Mouse (Mus musculus) frontal cortex, adult 2 months (tissue): ENCODE results near the gene Nfil3. TPM values are rescaled to one million over a fixed set of nuclear protein-coding genes. Genes with fewer than 3 reads are reported as not detected.

ENCODE experiments used
- DNase-seq, 2 experiments: peaks; one replicate each; pipeline ENCODE4 v3.0.0; 2022; ENCODE audit warnings: low spot score in 1 of 2; ENCODE audit errors: extremely low spot score in 1 of 2
- polyA plus RNA-seq: library from polyadenylated mRNA; depleted of rRNA; stranded (reverse); fragments of >200 nt; gene quantifications from 2 replicates; pipeline ENCODE4 v1.2.3, GENCODE M21; 2012

Nfil3 gene
- polyA plus RNA-seq, 1 experiment = 7.5 TPM

- no peak for DNase-seq
Observed at GRCm38 (mm10) chr13:52985508-52986214, 4.8 kb upstream of the Nfil3 start.

- peak; percentile 86 to 96 for DNase-seq
Observed at GRCm38 (mm10) chr13:52982703-52983102, 1.8 kb upstream of the Nfil3 start.

DNA sequence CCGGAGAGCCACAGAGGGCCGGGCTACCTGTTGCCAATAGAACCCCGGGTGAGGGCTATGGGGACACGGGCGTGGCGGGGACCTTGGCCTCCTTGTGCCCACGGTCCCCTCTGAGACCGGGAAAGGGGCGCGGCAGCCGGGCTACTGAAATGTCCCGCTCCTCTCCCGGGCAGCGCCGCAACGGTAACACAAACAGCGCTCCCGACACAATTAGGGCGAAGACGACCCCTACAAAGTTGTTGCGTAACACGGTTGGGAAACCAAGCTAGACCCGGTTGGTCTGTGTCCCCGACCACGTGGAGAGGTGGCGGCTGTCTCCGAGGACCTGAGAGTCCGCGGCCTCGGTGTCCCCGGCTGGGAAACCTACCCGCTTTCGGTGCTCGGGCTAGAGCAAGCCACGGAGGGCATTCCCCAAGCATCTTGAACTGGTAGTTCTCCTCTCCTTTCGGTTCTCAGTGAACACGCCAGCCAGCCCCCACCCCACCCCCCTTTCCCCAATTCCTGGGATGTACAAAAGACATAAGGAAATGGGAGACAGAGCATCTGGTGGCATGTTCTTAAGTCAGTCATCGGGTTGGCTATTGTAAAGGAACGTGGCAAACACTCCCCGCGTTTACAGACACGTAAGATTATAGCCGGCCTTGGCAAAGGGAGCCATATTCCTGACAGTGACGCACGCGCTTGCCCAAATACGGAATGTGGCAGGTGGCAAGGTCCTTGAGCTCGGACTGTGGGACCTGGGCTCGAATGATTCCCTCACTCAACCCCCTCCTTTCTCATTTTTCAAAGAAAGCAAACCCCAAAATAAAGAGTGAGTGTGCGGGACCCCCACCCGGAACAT is 788 bp upstream of the Nfil3 start:
- peak; percentile 29 to 61 for DNase-seq

DNA sequence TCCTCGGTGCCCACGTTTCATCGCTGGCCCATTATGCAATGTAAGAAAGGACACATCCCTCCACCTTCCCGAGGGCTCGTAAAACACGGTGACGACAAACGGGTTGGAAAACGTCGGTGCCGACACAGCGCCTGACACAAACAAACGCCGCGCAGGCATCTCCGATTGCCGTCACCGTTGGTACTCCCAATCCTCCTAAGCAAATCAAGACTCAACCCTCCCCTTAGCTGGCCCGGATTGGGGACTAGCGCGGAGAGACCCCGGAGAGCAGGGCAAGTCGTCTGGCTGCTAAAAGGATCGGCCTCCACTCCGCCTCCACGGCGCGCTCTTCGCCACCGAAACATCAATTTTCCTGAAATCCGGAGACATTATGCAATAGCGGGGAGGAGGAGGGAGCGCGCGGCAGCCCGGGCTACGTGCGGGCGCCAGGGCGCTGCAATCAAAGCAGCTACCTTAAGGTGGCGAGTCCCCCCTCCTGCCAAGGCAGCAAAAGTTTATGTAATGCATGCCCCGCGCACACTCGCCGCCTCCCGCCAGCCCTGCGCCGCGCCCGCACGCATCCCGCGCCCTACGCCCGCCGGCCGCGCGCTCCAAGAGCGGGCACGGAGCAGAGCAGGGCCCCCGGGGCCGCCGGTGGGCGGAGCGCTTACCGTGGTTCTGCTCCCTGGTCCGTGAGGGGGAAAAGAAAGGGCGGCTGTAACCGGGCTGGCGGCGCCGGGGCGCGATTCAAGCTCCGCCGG is 492 bp downstream of the Nfil3 start:
- peak; percentile 75 to 86 for DNase-seq

- peak; percentile 52 to 55 for DNase-seq
Observed at GRCm38 (mm10) chr13:52979331-52980051, 1.4 kb downstream of the Nfil3 start.

DNA sequence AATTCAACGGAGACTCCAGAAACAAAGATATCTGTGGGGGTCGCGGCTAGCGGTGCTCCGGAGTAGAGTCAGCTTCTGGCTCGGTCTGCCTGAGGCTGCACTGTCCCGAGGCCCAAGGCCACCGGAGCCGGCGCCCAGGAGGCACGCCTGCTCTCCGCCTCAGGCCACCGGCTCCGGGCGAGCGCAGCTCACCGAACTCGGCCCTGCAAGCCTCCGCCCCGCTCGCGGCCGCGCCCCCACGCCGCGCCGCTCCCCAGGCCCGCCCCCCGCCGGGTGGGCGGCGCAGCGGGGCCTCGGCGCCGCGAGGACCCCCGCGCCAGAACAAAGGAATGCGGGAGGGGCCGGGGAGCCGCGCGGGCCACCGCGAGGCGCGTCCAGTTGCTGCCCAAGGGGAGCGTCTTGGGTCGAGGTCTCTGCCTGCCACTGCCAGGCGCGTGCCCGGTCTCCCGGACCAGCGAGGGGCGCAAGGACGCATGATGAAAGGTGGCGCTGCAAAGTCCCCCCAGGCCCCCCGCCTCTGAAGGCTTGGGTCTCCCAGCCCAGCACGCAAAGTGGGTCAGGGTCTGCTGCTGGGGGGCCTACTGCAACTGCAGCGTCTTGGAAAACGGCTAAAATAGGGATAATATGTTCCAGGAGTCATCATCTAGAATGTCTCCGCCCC is 2.4 kb downstream of the Nfil3 start:
- no peak for DNase-seq

DNA sequence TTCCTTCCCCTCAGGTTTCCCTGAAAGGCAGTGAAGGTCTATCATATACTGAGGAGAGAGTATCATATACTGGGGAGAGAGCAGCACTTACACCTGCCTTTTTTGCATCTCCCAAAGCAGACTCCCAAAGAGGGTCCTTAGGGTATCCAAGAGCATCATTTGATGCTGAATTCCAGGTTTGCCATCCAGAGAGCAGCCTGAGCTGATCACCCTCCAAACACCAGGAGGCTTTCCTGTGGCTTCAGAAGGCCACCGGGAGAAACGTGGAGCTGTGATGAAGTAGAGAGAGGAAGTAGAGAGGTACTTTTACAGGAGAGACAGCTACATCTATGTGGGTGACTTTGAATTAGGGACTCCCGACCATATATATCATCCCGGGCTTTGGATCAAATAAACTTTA is 3.1 kb downstream of the Nfil3 start:
- DNase-seq = no peak

DNA sequence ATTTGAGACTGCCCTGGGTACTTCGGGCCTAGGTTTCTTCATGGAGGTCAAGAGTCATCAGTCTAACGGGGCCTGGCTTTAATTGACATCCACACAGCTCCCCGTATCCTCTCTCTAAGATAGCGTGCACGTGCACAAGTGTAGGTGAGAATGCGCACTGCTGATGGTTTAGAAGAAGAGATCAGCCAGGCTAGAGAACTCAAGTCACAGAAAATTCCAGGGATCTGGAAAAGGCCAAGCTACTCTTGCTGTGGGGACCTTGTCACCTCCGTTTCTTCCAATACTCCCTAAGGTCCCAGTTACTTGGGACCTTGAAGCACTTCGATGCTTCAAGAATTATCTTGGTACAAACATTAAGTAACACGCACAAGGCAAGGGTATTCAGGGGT is 3.7 kb downstream of the Nfil3 start:
- no peak for DNase-seq

DNA sequence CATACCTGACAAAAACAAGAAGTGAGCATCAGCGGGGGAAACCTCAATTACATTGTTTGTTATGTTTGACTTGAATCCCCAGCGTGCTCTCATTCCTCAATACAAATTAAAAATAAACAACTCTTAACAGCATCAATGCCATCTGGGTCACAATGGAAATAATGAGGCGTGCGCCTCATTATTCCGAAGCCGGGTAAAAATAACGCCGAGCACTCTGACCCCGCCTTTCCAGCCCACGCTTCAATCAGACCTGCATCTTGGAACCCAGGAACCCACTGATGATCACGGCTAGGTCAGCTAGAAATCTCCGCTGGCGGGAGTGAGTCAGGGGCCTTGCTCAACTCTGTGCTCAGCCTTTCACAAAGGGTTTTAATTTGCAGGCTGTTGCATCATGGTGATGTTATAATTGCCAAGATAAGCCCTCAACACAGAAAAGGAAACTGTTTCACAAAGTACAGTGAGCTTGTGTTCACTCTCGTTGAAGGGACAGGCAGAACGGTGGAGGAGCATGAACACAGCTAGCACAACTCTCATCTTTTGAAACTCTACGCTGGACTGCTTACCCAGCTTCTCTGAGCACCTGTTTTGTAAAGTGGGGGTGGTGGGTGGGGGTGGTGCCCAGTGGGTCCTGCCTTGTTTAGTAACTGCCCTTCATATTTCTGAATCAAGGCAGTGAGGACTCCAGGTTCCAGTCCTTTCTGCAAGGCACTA is 4.2 kb downstream of the Nfil3 start:
- DNase-seq = no peak

GRCm38 (mm10) chr13:52976130-52976509 is 4.8 kb downstream of the Nfil3 start:
- DNase-seq = no peak

DNA sequence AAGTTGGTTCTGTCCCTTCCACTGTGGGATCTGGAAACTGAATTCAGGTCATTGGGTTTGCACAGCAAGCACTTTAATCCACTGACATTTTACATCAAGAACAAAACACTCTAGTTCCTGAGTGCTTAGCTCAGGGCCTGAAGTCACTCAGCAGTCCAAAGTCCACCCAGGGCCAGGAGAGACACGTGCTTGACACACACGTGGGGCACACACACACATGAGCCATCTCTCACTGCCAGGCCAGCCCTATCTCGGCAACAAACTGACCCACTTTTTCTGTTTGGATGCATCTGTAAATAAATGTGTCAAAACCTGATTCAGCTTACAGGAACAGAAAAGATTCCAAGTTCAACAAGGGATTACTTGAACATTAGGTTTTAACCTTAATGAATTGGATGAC is 6.2 kb downstream of the Nfil3 start:
- no peak for DNase-seq

- DNase-seq = peak in 1 of 2 experiments; percentile 56
Observed at GRCm38 (mm10) chr13:52973427-52973826, 7.4 kb downstream of the Nfil3 start.

GRCm38 (mm10) chr13:52972626-52973025 is 8.2 kb downstream of the Nfil3 start:
- no peak for DNase-seq

GRCm38 (mm10) chr13:52970876-52971275 is 10.0 kb downstream of the Nfil3 start:
- DNase-seq = no peak

DNA sequence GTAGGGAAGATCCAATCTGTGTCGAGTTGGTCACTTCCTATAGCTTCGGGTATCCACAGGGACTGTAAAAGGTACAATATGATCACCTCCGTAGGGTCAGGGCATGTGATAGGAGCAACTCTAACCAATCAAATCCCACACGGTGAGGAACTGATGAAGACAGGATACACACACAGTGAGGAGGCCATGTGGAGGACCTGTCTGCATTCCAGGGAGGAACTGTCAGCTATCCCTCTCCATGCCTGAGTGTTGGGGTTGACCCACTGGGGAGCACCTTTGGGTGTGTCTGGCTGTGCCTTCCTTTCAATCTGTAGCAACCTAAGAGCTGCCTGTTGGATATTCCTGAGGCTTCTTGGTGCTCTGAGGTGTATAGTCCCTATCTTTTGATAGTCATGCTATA is 18.0 kb downstream of the Nfil3 start:
- DNase-seq = no peak

- DNase-seq = no peak
Observed at GRCm38 (mm10) chr13:52962361-52962760, 18.5 kb downstream of the Nfil3 start.

GRCm38 (mm10) chr13:52953779-52954553 is 26.9 kb downstream of the Nfil3 start:
- no peak for DNase-seq

DNA sequence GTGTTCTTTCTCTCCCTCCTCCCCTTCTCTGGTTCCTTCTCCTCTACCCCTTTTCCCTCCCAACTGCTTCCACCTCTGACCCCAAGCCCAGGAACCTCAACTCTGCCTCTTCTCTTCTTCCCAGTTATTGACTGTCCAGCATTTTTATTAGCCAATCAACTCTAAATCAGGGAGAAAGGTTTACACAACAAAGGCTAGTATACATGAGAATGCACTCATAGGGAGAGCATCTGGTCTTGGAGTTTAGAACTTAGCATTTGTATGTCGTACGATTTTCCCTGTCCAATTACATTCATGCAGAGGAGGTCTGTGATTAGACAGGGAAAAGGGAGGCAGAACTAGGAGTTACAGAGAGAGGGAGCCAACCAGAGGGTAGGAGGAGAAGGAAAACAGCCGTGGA is 31.7 kb downstream of the Nfil3 start:
- DNase-seq = no peak

GRCm38 (mm10) chr13:52947545-52947944 is 33.3 kb downstream of the Nfil3 start:
- no peak for DNase-seq
